Mouse (Mus musculus) layer of hippocampus, adult 9-10 months (tissue): ENCODE measurements at regions not wholly inside any gene's neighbourhood (a gene's known extent, or its start where the extent isn't known, plus 50 kb on each side); places are given as distances from the start of the nearest gene placed in this dataset.

Experiments used
- DNase-seq: peaks from one replicate; pipeline ENCODE4 v3.0.0; 2022; ENCODE audit warnings: low spot score

GRCm38 (mm10) chr15:24682167-24682566 is 731.4 kb downstream of the Basp1 start:
- DNase-seq = no peak

- peak; percentile 13 for DNase-seq
Observed at GRCm38 (mm10) chr15:24648938-24649337, 764.6 kb downstream of the Basp1 start.

DNA sequence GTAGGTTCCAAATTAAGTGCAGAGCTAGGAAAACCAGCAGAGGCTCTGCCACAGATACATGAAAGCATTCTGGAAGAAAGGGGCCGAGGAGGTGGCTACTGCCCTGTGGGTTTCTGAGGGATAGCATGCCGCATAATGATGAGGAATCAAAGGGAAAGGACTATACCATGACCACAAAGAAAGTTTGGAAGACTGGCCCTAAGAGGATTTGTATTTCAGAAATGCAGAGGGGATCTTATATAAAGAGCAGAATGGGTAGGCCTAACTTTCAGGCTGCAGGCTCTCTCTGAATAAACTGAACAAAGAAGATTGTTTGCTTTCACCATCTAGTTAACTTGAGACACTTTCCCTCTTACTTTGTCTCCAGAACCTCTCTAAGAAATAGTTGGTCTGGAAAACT is 777.9 kb downstream of the Basp1 start:
- no peak for DNase-seq

DNA sequence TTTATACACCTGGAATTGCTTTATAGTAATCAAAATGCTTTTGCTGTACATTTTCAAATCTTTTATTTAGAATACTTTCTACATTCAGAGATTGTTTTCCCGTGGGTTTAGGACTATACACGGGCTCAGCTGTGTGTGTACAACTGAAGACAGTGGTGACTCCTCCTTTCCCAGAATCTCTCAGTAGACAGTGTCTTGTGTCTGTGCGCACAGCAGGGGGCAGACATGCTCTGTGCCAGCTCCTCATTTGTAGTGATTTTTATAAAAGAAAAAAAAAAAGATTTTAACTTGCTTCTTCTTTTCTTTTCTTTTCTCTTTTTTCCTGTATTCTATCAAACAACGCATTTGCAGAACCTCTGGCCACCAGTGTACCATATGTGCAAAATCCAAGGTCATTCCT is 817.3 kb downstream of the Basp1 start:
- peak; percentile 29 for DNase-seq

GRCm38 (mm10) chr15:24588943-24589342 is 824.6 kb downstream of the Basp1 start:
- peak; percentile 80 for DNase-seq

- DNase-seq = no peak
Observed at GRCm38 (mm10) chr15:24566981-24567380, 846.6 kb downstream of the Basp1 start.

DNA sequence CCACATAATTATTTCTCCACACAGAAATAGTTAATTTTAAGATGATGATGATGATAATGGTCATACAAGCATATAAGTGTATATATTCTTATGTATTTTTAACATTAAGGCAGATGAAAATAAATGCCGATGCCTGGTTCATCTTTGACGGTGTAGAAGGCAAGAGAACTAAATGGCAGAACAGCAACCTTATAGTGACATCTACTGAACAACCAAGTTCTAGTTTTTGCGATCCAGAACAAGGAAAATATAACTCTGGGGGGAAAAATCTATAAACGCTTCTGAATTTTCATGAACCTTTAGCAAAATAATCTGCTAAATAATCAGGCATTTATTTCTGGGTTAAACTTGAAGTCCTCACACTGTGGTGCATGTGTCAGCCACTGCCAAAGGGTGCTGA is 856.8 kb downstream of the Basp1 start:
- DNase-seq = no peak

DNA sequence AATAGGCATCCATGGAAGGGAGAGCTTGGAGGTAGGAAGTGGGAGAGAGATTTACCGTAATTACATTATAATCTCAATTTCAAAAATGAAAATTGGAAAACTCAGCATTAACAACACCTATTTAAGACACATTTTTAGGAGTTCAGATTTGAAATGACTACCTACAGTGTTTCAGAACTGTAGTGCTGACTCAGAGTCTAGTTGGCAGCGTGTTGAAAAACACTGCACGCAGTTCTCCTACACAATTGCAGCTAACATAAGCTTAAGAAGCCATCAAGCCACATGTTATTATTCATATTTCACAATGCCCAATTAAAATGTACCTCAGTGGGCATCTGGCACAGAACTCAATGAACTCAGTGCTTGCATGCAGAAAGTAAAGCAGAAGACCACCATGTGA is 863.5 kb downstream of the Basp1 start:
- no peak for DNase-seq

DNA sequence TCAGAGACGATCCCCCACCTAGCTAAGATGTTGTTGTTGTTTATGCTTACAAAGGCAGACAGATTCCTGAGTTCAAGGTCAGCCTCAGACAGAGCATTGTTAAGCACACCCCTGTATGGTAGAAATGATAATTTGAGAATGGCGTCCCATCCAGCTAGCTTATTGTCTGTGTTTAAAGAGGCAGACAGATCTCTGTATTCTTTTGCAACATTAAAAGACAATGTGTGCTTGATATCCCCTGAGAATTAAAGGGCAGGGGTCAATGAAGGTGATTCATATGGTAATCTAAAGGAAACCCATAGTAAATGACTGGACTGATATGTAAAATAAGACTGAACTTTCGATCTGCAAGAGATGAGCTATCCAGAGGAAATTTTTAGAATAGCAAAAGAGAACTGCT is 883.5 kb downstream of the Basp1 start:
- DNase-seq = no peak

DNA sequence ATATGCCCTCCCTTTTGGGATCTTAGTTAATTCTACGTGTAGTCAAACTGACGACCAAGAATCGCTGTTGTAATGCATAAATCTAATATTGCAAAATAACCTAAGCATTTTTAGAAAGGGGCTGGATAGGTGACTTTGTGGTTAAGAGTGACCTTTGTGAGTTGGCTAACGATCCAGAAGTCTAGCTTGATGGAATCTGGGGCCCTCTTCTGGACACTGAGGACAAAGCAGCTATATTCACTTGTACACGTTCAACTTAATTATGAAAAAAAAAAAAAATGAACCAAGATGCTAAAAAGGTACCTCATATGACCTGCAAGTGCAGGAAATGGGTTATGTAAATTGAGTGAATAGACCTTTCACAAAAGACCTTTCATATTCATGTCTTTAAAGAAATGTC is 886.2 kb downstream of the Basp1 start:
- no peak for DNase-seq

GRCm38 (mm10) chr15:24513926-24514325 is 899.6 kb downstream of the Basp1 start:
- DNase-seq = no peak

GRCm38 (mm10) chr15:24501907-24502559 is 911.5 kb downstream of the Basp1 start:
- DNase-seq = no peak

DNA sequence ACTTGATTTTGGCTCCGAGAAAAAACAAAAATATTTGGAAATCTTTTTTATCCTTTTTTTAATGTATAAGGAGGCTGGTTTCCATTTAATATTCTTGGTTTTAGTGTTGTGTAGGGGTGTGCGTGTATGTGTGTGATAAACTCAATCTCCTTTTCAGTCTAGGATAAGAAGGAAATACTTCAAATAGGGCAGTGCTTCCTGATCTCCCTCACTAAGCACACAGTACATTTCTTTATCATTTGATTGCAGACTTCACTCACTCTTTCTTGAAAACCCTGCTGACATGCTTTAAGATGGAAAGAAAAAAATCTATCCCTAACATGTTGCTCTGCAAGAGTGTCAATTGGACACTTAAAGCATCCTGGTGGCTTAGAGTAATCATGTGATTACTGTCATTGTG is 927.3 kb downstream of the Basp1 start:
- DNase-seq = no peak

DNA sequence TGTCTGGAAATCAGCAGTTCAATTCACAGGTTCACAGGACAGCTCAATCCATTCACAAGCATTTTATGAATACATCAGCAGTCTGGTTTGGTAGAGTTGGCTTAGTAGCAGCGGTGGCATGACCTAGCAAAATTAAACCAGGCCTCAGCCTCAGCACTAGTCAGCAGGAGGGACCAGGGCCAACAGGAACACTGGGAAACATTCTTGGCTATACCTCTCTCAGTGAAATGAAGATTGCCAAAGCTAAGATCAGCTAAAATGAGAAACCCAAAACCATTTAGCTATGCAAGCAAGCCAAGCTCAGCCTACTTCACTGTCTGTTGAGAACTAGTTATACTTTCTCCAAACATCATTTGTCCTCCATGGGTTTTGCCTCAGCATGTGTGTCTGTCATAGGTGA is 945.3 kb downstream of the Basp1 start:
- no peak for DNase-seq

DNA sequence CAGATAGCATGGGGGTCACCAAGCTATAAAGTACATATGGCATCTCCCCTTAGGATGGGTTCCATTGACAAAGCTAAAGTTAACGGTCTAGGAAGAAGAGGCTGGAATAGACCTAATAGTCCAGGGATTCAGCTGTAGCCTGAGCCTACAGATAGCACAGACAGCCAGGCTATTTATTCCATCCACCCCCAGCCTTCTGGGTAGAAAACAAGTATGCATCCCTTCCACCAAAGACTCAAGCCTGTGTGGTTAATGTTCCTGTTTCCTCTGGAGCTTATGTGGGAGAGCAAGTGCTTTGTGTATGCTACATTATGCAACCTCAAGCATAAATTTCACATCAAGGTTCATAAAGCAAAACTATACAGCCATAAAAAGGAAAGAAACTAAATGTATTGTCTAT is 955.8 kb downstream of the Basp1 start:
- no peak for DNase-seq

DNA sequence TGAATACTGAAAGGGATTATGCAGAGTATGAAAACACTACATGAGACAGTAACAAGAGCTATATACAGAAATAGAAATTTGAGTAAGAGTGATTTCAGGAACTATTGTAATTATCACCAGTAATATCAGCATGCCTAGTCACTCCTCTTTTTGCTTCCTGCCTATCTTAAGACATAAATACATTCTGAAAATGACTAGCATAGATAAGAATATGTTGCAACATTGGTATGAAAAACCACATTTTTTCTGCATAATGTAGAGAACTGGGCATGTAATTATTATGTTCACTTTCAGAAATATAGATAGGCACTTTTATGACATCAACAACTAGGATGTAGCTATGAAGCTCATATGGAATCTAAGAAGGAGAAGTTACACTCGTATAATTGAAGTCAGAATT is 980.5 kb downstream of the Basp1 start:
- no peak for DNase-seq

DNA sequence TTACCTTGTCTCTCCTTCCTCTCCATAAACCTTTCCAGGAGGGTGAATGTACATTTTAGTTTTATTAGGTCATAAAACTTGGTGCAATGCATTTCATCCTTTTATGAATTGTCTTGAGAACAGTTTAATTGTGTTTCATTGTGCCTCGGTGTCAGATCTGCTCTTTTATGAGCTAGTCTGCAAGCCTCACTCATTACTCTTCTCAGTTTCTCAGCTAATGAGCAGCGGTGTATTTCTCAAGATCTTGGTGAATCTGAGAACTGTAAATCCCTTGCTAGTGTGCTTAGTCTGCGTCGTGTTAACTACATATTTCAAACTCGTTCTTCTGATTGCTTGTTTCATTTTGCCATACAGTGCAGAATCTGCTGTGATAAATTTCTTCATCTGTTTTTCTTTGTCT is 984.4 kb downstream of the Basp1 start:
- DNase-seq = no peak

GRCm38 (mm10) chr15:24422333-24422942 is 991.1 kb downstream of the Basp1 start:
- no peak for DNase-seq

GRCm38 (mm10) chr15:24419736-24420135 is 993.8 kb downstream of the Basp1 start:
- no peak for DNase-seq

DNA sequence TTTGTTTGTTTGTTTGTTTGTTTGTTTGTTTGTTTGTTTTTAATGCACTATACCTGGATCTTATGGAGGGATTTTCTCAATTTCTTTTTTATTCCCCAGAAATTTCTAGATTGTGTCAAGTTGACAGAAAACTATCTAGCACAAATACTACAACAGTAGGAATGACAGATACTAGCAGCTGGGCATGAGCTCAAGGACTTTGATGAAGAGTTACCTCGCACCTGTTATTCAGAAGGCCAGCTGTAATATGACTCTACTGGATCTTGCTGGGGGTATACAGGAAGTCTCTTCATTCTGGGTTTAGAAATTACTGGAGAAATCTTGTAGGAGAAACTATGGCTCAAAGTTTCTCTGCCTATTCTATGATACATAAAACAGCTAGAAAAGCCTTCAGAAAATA is 994.4 kb downstream of the Basp1 start:
- DNase-seq = no peak

GRCm38 (mm10) chr15:24407691-24408090 is 1005.9 kb downstream of the Basp1 start:
- peak; percentile 43 for DNase-seq

GRCm38 (mm10) chr15:24405305-24405704 is 1008.3 kb downstream of the Basp1 start:
- no peak for DNase-seq

GRCm38 (mm10) chr15:24400088-24400487 is 1013.5 kb downstream of the Basp1 start:
- no peak for DNase-seq

DNA sequence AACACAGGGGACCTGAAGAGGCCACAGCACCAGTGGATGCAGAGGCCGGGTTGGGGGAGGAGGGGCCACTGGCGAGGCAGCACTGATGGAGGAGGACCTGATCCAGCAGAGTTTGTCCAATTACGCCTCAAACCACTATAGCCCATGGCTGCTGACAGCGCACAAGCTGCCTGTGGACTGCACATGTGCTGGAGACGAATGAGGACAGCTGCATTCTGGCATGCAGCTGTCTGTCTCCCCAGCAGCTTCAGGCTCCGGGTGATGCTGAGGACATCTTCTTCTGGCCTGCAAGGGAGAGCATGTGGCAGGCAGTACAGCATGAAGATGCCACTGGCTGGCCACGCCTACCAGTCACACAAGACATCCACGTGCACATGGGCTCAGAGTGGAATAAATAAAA is 1055.2 kb downstream of the Basp1 start:
- no peak for DNase-seq
